Mouse (Mus musculus) intestine, embryonic 14.5 days (tissue): ENCODE measurements around the gene Atp11a. TPM values are rescaled to one million over a fixed set of nuclear protein-coding genes. Genes with fewer than 3 reads are reported as not detected.

Experiments
- ATAC-seq: fragments of 200-750 bp; cut with Nextera tagmentation; replicated peaks from 2 replicates; pipeline ENCODE4 v1.8.0; 2017; ENCODE audit warnings: low read depth, moderate number of reproducible peaks, moderate TSS enrichment, moderate library complexity; ENCODE audit not compliant: low FRiP score, low TSS enrichment
- DNase-seq: peaks from one replicate; pipeline ENCODE4 v3.0.0-alpha.2; 2018; ENCODE audit warnings: low spot score
- H3K27ac ChIP-seq: fragments of 300-500 bp; sonication (generic); 2 replicates; pipeline ENCODE4 v1.5.1; 2014; ENCODE audit warnings: low read depth, mild to moderate bottlenecking, control low read depth
- H3K27me3 ChIP-seq: fragments of 300-500 bp; sonication (generic); replicated peaks from 2 replicates; pipeline ENCODE4 v1.6.1; 2014; ENCODE audit warnings: low read length, control low read depth; ENCODE audit not compliant: control insufficient read depth, insufficient read depth
- H3K36me3 ChIP-seq: fragments of 300-500 bp; sonication (generic); 2 replicates; pipeline ENCODE4 v1.6.1; 2014; ENCODE audit warnings: low read length, control low read depth; ENCODE audit not compliant: control insufficient read depth, insufficient read depth
- H3K4me1 ChIP-seq: fragments of 300-500 bp; sonication (generic); replicated peaks from 2 replicates; pipeline ENCODE4 v1.6.1; 2014; ENCODE audit warnings: low read length, control low read depth, mixed read lengths; ENCODE audit not compliant: control insufficient read depth, insufficient read depth
- H3K4me2 ChIP-seq: fragments of 300-500 bp; sonication (generic); 2 replicates; pipeline ENCODE4 v1.6.1; 2014; ENCODE audit warnings: low read length
- H3K4me3 ChIP-seq: fragments of 300-500 bp; sonication (generic); 2 replicates; pipeline ENCODE4 v1.5.1; 2014; ENCODE audit warnings: low read depth, low read length, control low read depth, mixed read lengths
- H3K9ac ChIP-seq: fragments of 300-500 bp; sonication (generic); 2 replicates; pipeline ENCODE4 v1.6.1; 2014; ENCODE audit warnings: mild to moderate bottlenecking, low read length
- H3K9me3 ChIP-seq: fragments of 300-500 bp; sonication (generic); 2 replicates; pipeline ENCODE4 v1.6.1; 2016; ENCODE audit warnings: low read length, control low read depth; ENCODE audit not compliant: control insufficient read depth
- WGBS: fragments of 180-500 bp; shearing (Covaris S2); extraction: QIAGEN DNeasy Blood & Tissue Kit; methylation state at CpG from one replicate; pipeline ENCODE4 v1.1.7; 2014; 5-methylcytosine and 5-hydroxymethylcytosine counted together
- polyA plus RNA-seq: library from polyadenylated mRNA; unstranded; fragments of >200 nt; fragmentation: Nextera tagmentation; extraction: Ambion mirVana; gene quantifications from 2 replicates; pipeline ENCODE4 v1.2.1, GENCODE M21; 2014

The Atp11a gene
- polyA plus RNA-seq, 1 experiment from 2014 or later: 26.4 TPM

DNA sequence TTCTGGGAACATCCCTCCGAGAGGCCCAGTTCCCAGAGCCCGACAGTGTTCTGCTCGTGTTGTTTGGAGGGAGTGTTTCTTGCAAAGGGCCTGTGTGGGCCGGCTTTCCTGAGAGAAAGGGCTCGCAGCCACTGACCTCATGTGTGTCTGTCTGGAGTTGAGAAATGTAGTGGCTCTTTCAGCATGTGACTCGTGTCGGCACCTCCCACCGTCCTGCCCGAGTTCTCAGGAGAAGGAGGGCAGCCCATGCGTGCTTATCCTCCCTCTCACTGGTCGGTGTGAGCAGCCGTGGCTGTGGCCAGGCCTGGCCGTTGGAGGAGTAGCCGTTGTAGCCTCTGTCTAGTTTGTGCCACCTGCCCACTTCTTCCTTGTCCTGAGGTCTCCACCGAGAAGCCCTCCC, 99.2 kb downstream of the Atp11a start:
- Histone ChIP-seq H3K27ac (no peak overlapping the region), H3K27me3 (no peaks in the 10 kb centered on the region), H3K4me1 (no peaks in the 10 kb centered on the region), H3K9ac (no peak overlapping the region), H3K9me3 (no peaks in the 10 kb centered on the region), H3K4me2 (no peak overlapping the region), H3K4me3 (no peak overlapping the region), H3K36me3 (peaks cover 73% of the 10 kb centered on the region)
- WGBS: 74% methylated on average over 15 of the region's 15 CpGs
- no peak for DNase-seq
- no peak for ATAC-seq

GRCm38 (mm10) chr8:12863061-12863460, 106.2 kb downstream of the Atp11a start:
- WGBS: 87% methylated on average over 3 of the region's 3 CpGs
- H3K4me1 ChIP-seq: no peaks in the 10 kb centered on the region
- no peak for ATAC-seq
- H3K4me3 ChIP-seq: no peak overlapping the region
- H3K27ac ChIP-seq: no peak overlapping the region
- no peak overlapping the region for H3K4me2 ChIP-seq
- no peaks in the 10 kb centered on the region for H3K27me3 ChIP-seq
- no peak for DNase-seq
- H3K9ac ChIP-seq: no peak overlapping the region
- H3K9me3 ChIP-seq: no peaks in the 10 kb centered on the region
- peaks cover 58% of the 10 kb centered on the region for H3K36me3 ChIP-seq

DNA sequence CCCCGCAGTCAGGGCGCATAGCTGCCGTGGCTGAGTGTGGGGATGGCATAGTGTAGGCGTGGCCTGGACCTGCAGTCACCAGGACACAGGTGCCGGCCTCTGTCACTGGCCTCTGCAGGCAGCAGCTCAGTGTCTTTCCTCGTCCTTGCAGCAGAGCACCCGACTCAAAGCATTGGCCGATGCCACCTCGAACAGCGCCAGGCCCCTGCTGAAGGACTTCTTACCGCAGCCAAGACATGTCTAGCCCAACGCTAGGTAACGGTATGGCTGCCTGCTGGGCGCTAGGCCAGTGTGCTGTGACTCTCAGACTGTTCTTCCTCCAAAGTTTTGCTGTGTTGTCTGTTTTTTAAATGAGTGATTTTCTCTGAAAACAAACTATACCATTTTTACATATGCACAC, 106.8 kb downstream of the Atp11a start:
- 87% methylated on average over 14 of the region's 14 CpGs for WGBS
- H3K4me2 ChIP-seq: no peak overlapping the region
- peaks cover 55% of the 10 kb centered on the region for H3K36me3 ChIP-seq
- DNase-seq (no peak), ATAC-seq (no peak)
- H3K4me3 ChIP-seq: no peak overlapping the region
- no peaks in the 10 kb centered on the region for H3K9me3 ChIP-seq
- no peaks in the 10 kb centered on the region for H3K27me3 ChIP-seq
- H3K27ac ChIP-seq: no peak overlapping the region
- no peak overlapping the region for H3K9ac ChIP-seq
- no peaks in the 10 kb centered on the region for H3K4me1 ChIP-seq

GRCm38 (mm10) chr8:12865790-12866189, 109.0 kb downstream of the Atp11a start:
- Histone ChIP-seq H3K4me3 (no peak overlapping the region), H3K9me3 (no peaks in the 10 kb centered on the region), H3K4me1 (no peaks in the 10 kb centered on the region), H3K4me2 (no peak overlapping the region), H3K27ac (no peak overlapping the region), H3K9ac (no peak overlapping the region), H3K27me3 (no peaks in the 10 kb centered on the region), H3K36me3 (peaks cover 39% of the 10 kb centered on the region)
- WGBS: 82% methylated on average over 6 of the region's 6 CpGs
- ATAC-seq: no peak
- no peak for DNase-seq

- DNase-seq (no peak), ATAC-seq (no peak)
- Histone ChIP-seq H3K9me3 (no peaks in the 10 kb centered on the region), H3K4me1 (peaks cover 3% of the 10 kb centered on the region), H3K27me3 (0 out of 2 replicates have a peak, but pooled peaks cover 6% of the 10 kb centered on the region), H3K27ac (no peak overlapping the region), H3K4me3 (no peak overlapping the region), H3K36me3 (0 out of 2 replicates have a peak, but pooled peaks cover 11% of the 10 kb centered on the region), H3K9ac (no peak overlapping the region), H3K4me2 (no peak overlapping the region)
- 80% methylated on average over 3 of the region's 3 CpGs for WGBS
Measured at GRCm38 (mm10) chr8:12869661-12870060, 112.8 kb downstream of the Atp11a start.

DNA sequence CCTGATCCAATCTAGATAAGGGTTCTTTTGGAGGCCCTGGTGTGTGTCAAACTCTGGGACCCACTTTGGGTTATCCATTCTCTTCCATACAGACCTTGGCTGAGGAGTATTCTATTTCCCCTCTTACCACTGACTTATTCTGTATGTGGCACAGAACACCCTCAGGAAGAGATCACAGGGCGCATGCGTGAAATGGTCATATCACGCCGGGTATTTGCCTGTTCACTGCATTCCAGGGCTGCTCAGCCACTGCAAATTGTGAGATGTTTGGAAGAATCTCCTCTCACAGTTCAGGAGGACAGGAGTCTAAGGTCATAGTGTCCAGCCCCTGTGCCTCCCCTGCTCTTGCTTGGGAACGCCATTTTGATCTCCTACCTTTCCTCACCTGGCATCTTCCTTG, 113.8 kb downstream of the Atp11a start:
- H3K36me3 ChIP-seq: 0 out of 2 replicates have a peak, but pooled peaks cover 3% of the 10 kb centered on the region
- no peak overlapping the region for H3K9ac ChIP-seq
- H3K27me3 ChIP-seq: 0 out of 2 replicates have a peak, but pooled peaks cover 6% of the 10 kb centered on the region
- H3K27ac ChIP-seq: no peak overlapping the region
- H3K4me3 ChIP-seq: no peak overlapping the region
- WGBS: 89% methylated on average over 5 of the region's 5 CpGs
- DNase-seq: no peak
- no peaks in the 10 kb centered on the region for H3K9me3 ChIP-seq
- no peak for ATAC-seq
- H3K4me2 ChIP-seq: no peak overlapping the region
- H3K4me1 ChIP-seq: peaks cover 3% of the 10 kb centered on the region

- Histone ChIP-seq H3K36me3 (no peaks in the 10 kb centered on the region), H3K4me2 (no peak overlapping the region), H3K27ac (no peak overlapping the region), H3K4me1 (peaks cover 3% of the 10 kb centered on the region), H3K9ac (no peak overlapping the region), H3K27me3 (0 out of 2 replicates have a peak, but pooled peaks cover 6% of the 10 kb centered on the region), H3K9me3 (no peaks in the 10 kb centered on the region), H3K4me3 (no peak overlapping the region)
- 13% methylated on average over 5 of the region's 5 CpGs for WGBS
- no peak for DNase-seq
- no peak for ATAC-seq
Measured at GRCm38 (mm10) chr8:12871461-12871860, 114.6 kb downstream of the Atp11a start.

- ATAC-seq (no peak), DNase-seq (no peak)
- Histone ChIP-seq H3K4me2 (peak overlapping the region; percentile 78), H3K4me3 (peak overlapping the region; percentile 49), H3K9ac (no peak overlapping the region), H3K36me3 (no peaks in the 10 kb centered on the region), H3K27ac (no peak overlapping the region), H3K4me1 (peaks cover 3% of the 10 kb centered on the region), H3K27me3 (0 out of 2 replicates have a peak, but pooled peaks cover 6% of the 10 kb centered on the region), H3K9me3 (no peaks in the 10 kb centered on the region)
- 11% methylated on average over 9 of the region's 9 CpGs for WGBS
Measured at GRCm38 (mm10) chr8:12872983-12873356, 116.2 kb downstream of the Atp11a start.

- Histone ChIP-seq H3K27ac (no peak within 1 kb of the TSS), H3K9me3 (no peaks in the 10 kb centered on the region), H3K36me3 (no peaks in the 10 kb centered on the region), H3K4me2 (peak within 1 kb of the TSS; percentile 78), H3K9ac (peak within 1 kb of the TSS; percentile 40), H3K27me3 (0 out of 2 replicates have a peak, but pooled peaks cover 6% of the 10 kb centered on the region), H3K4me3 (peak within 1 kb of the TSS; percentile 49), H3K4me1 (peaks cover 3% of the 10 kb centered on the region)
- ATAC-seq: peak; percentile 79
- 1% methylated on average over 27 of the region's 30 CpGs for WGBS
- DNase-seq: peak; percentile 89
Measured at GRCm38 (mm10) chr8:12873357-12874046, 116.7 kb downstream of the Atp11a start, which contains the start of gene Mcf2l. Gene Mcf2l, plus strand, starts transcription at chr8:12873806.
